Mouse (Mus musculus) stomach, postnatal 0 days (tissue): ENCODE measurements around the gene Suclg1. TPM values are rescaled to one million over a fixed set of nuclear protein-coding genes. Genes with fewer than 3 reads are reported as not detected.

Source experiments
- ATAC-seq: fragments of 200-750 bp; cut with Nextera tagmentation; 2 replicates; pipeline ENCODE4 v1.8.0; 2017; ENCODE audit not compliant: low FRiP score, low TSS enrichment
- DNase-seq: peaks from one replicate; pipeline ENCODE4 v3.0.0-alpha.2; 2016; ENCODE audit warnings: low spot score
- H3K27ac ChIP-seq: fragments of 300-500 bp; sonication (generic); replicated peaks from 2 replicates; pipeline ENCODE4 v1.5.1; 2014; ENCODE audit warnings: mild to moderate bottlenecking, control low read depth
- H3K27me3 ChIP-seq: fragments of 300-500 bp; sonication (generic); 2 replicates; pipeline ENCODE4 v1.6.1; 2014; ENCODE audit warnings: low read length; ENCODE audit not compliant: control insufficient read depth, insufficient read depth
- H3K36me3 ChIP-seq: fragments of 300-500 bp; sonication (generic); 2 replicates; pipeline ENCODE4 v1.6.1; 2014; ENCODE audit warnings: low read length, mixed read lengths; ENCODE audit not compliant: control insufficient read depth, insufficient read depth
- H3K4me1 ChIP-seq: fragments of 300-500 bp; sonication (generic); replicated peaks from 2 replicates; pipeline ENCODE4 v1.6.1; 2014; ENCODE audit warnings: antibody characterized with exemption; ENCODE audit not compliant: control insufficient read depth, insufficient read depth
- H3K4me2 ChIP-seq: fragments of 300-500 bp; sonication (generic); replicated peaks from 2 replicates; pipeline ENCODE4 v1.6.1; 2014; ENCODE audit warnings: low read depth, mild to moderate bottlenecking, control low read depth, moderate library complexity
- H3K4me3 ChIP-seq: fragments of 300-500 bp; sonication (generic); 2 replicates; pipeline ENCODE4 v1.5.1; 2014; ENCODE audit warnings: low read depth, low read length, control low read depth
- H3K9ac ChIP-seq: fragments of 300-500 bp; sonication (generic); 2 replicates; pipeline ENCODE4 v1.6.1; 2014; ENCODE audit warnings: mild to moderate bottlenecking, low read length, control low read depth, mixed read lengths
- H3K9me3 ChIP-seq: fragments of 300-500 bp; sonication (generic); 2 replicates; pipeline ENCODE4 v1.6.1; 2016; ENCODE audit warnings: low read length; ENCODE audit not compliant: control insufficient read depth
- CTCF ChIP-seq: IDR thresholded peaks from 2 replicates; pipeline ENCODE4 v1.5.1; 2016; ENCODE audit warnings: antibody characterized with exemption, low read depth, mild to moderate bottlenecking, moderate library complexity
- EP300 ChIP-seq: optimal IDR thresholded peaks from 2 replicates; pipeline ENCODE3; 2016; ENCODE audit warnings: antibody characterized with exemption
- WGBS: fragments of 180-500 bp; shearing (Covaris S2); extraction: QIAGEN DNeasy Blood & Tissue Kit; methylation state at CpG from one replicate; pipeline ENCODE4 v1.1.7; 2014; 5-methylcytosine and 5-hydroxymethylcytosine counted together
- polyA plus RNA-seq: library from polyadenylated mRNA; unstranded; fragments of >200 nt; fragmentation: Nextera tagmentation; extraction: Ambion mirVana; gene quantifications from 2 replicates; pipeline ENCODE4 v1.2.1, GENCODE M21; 2015

The Suclg1 gene
- 198 and 205 TPM in 2 replicates for polyA plus RNA-seq

DNA sequence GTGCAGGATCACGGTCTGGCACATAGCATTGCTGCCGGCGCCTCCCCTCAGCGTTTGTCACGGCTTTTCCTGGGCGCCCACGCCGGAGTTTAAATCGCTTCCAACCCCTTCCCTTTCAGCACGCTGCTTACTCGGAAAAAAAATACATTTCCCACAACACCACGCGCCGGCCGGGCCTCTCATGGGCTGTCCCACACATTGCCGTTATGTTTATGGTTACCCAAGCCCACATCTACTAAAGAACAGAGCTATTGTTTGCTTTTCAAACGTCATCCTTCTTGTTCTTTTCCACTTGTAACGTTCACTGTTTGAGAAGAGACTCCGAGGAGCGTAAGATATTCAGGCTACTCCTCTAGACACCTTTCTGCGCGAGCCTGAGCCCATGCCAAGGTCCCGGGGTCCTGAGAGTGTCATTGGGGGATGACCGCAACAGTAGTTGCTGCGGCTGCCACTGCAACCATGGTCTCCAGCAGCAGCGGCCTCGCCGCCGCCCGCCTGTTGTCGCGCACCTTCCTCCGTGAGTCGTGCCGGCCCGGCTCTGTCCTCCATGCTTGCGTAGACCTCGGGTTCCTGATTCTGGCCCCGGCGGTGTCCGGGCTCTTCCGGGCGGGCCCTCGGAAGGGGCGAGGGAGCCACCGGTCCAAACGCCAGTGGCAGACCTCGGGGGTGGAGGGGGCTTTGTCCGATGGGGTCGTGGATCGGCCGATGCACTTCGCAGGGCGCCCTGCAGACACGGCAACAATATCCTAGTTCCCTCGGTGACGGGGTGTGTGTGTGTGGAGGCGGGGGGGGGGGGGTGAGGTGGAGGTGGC lies at the start of gene Suclg1:
TSS of gene Suclg1 (plus strand) at position 146 of the 812 bp plus-strand sequence.
- 0 out of 2 replicates have a peak, but pooled peaks cover 2% of the 10 kb centered on the region for H3K4me1 ChIP-seq
- peak within 1 kb of the TSS; percentile 70 for H3K27ac ChIP-seq
- no peaks in the 10 kb centered on the region for H3K36me3 ChIP-seq
- no peaks in the 10 kb centered on the region for H3K27me3 ChIP-seq
- H3K4me3 ChIP-seq: peak within 1 kb of the TSS; percentile 90
- WGBS: under 1% methylated on average over 58 of the region's 58 CpGs
- H3K9me3 ChIP-seq: no peaks in the 10 kb centered on the region
- H3K9ac ChIP-seq: peak within 1 kb of the TSS; percentile 96
- TF ChIP-seq CTCF (no peak), EP300 (peak; percentile 82)
- H3K4me2 ChIP-seq: peak within 1 kb of the TSS; percentile 67
- DNase-seq (peak; percentile 85), ATAC-seq (peak; percentile 90)

DNA sequence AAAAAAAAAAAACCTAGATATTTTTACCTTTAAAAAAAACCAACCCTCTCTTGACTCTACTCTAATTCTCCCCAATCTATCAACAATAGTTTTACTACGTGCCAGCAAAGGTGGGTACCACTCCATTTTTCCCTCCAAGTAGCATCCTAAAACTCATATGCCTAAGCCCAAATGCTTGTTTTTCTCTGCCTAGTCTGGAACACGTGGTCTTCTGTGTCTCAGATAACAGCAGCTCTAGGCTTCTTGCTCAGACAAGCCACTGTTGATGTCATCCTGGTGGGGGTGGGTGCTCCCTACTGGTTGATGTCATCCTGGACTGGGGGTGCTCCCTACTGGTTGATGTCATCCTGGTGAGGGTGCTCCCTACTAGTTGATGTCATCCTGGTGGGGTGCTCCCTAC lies 44.5 kb upstream of the Suclg1 start:
- no peak for DNase-seq
- no peak for ATAC-seq
- Histone ChIP-seq H3K27me3 (no peaks in the 10 kb centered on the region), H3K4me1 (no peaks in the 10 kb centered on the region), H3K9me3 (no peaks in the 10 kb centered on the region), H3K27ac (no peak overlapping the region), H3K4me3 (no peak overlapping the region), H3K4me2 (no peak overlapping the region), H3K36me3 (no peaks in the 10 kb centered on the region), H3K9ac (no peak overlapping the region)
- no peak for TF ChIP-seq EP300
- TF ChIP-seq CTCF: no peak
- WGBS: 58% methylated on average over 2 of the region's 2 CpGs

DNA sequence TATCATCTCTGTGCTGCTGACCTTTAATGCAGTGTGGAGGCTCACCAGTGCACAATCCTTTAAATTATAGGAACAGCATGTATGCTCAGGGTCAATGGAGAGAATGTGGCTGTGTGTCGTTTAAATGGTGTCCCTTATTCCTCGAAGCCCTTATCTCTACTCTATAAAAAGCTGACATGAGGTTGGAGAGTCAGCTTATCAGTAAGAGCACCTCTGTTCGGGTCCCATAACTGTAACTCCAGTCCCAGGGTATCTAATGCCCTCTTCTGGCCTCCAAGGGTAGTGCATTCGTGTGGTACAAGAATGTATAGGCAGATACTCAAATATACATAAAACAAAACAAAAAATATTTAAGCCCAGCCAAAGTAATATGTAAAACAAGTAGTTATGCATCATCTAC lies 43.2 kb upstream of the Suclg1 start:
- TF ChIP-seq EP300 (no peak), CTCF (peak; percentile 33)
- Histone ChIP-seq H3K27me3 (no peaks in the 10 kb centered on the region), H3K27ac (no peak overlapping the region), H3K4me3 (no peak overlapping the region), H3K4me1 (no peaks in the 10 kb centered on the region), H3K9me3 (no peaks in the 10 kb centered on the region), H3K36me3 (no peaks in the 10 kb centered on the region), H3K9ac (no peak overlapping the region), H3K4me2 (no peak overlapping the region)
- ATAC-seq (no peak), DNase-seq (no peak)
- 75% methylated on average over 4 of the region's 4 CpGs for WGBS

DNA sequence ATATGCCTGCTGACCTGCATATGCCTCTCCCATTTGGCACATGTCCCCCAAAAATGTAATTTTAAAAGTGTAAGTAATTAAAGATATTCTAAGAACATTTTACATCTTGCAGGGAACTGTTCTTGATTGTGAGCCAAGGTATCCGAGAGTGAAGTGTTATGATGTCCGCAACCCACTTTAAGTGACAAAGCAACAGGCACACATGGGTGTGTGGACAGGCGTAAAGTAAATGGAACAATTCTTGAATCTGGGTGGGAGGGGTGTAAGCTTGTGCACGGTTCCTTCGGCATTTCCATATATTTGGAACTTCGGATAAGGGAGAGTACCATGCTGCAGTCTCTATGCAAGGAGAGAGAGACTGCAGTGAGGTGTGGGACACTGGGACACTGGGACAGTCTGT lies 38.6 kb upstream of the Suclg1 start:
- Histone ChIP-seq H3K4me2 (no peak overlapping the region), H3K4me3 (no peak overlapping the region), H3K27ac (no peak overlapping the region), H3K36me3 (no peaks in the 10 kb centered on the region), H3K4me1 (no peaks in the 10 kb centered on the region), H3K9ac (no peak overlapping the region), H3K27me3 (no peaks in the 10 kb centered on the region), H3K9me3 (no peaks in the 10 kb centered on the region)
- TF ChIP-seq EP300 (no peak), CTCF (no peak)
- 83% methylated on average over 6 of the region's 6 CpGs for WGBS
- ATAC-seq (no peak), DNase-seq (no peak)

DNA sequence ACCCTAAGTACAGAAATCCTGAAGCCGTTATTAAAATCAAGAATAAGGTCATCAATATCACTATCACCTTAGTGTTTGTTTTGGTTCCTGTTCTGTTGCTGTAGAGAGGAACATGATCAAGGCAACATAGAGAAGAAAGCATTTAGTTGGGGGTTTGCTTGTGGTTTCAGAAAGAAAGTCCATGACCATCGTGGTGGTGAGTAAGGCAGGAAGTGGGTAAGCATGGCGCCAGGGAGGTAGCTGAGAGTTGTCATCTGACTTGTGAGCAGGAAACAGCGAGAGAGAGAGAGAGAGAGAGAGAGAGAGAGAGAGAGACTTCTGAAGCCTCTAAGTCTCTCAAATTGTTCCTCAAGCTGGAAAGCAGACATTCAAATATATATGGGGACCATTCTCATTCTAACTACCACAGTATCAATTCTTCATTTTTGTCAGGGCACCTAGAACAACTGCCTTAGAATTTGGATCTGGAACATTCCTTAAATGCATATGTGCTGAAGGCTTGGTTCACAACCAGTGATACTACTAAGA lies 37.7 kb upstream of the Suclg1 start:
- no peak for TF ChIP-seq CTCF
- TF ChIP-seq EP300: no peak
- Histone ChIP-seq H3K27me3 (no peaks in the 10 kb centered on the region), H3K4me1 (no peaks in the 10 kb centered on the region), H3K36me3 (no peaks in the 10 kb centered on the region), H3K4me2 (no peak overlapping the region), H3K9me3 (no peaks in the 10 kb centered on the region), H3K27ac (no peak overlapping the region), H3K4me3 (no peak overlapping the region), H3K9ac (no peak overlapping the region)
- DNase-seq (no peak), ATAC-seq (no peak)
- 78% methylated on average over 4 of the region's 4 CpGs for WGBS

DNA sequence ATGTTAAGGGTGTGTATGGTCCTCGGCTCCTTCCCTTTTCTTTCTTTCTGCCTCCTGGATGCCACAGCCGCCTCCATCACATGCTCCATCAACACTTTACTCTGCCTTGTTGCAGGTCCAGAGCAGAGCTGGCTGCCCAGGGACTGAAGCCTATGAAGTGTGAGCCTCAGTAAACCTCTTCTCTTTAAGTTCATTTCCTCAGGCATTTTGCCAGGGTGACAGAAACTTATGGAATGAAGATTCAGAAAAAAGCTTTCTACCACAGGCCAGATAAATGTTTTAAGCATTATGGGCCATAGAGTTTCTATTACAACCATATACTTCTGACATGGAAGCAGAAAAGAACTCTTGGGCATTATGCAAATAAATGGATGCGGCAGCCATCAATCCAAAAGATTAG lies 37.1 kb upstream of the Suclg1 start:
- 84% methylated on average over 3 of the region's 3 CpGs for WGBS
- no peak for DNase-seq

More for the DNA sequence above, 37.1 kb upstream of the Suclg1 start:
- Histone ChIP-seq H3K4me2 (no peak overlapping the region), H3K4me3 (no peak overlapping the region), H3K9ac (no peak overlapping the region), H3K4me1 (no peaks in the 10 kb centered on the region), H3K27ac (no peak overlapping the region), H3K27me3 (no peaks in the 10 kb centered on the region), H3K36me3 (no peaks in the 10 kb centered on the region), H3K9me3 (no peaks in the 10 kb centered on the region)
- no peak for TF ChIP-seq EP300
- no peak for TF ChIP-seq CTCF
- no peak for ATAC-seq
